Mouse (Mus musculus) heart, embryonic 10.5 days (tissue): ENCODE measurements around the gene 9230112D13Rik. TPM values are rescaled to one million over a fixed set of nuclear protein-coding genes. Genes with fewer than 3 reads are reported as not detected.

Source experiments
- DNase-seq: peaks from one replicate; pipeline ENCODE4 v3.0.0-alpha.2; 2017; ENCODE audit warnings: low spot score
- H3K27ac ChIP-seq: fragments of 300-500 bp; sonication (generic); 2 replicates; pipeline ENCODE4 v1.5.1; 2016; ENCODE audit warnings: mild to moderate bottlenecking
- H3K27me3 ChIP-seq: fragments of 300-500 bp; sonication (generic); 2 replicates; pipeline ENCODE4 v1.6.1; 2016; ENCODE audit warnings: mild to moderate bottlenecking; ENCODE audit not compliant: poor library complexity, insufficient read depth, severe bottlenecking
- H3K36me3 ChIP-seq: fragments of 300-500 bp; sonication (generic); 2 replicates; pipeline ENCODE4 v1.6.1; 2016; ENCODE audit warnings: mild to moderate bottlenecking, moderate library complexity
- H3K4me1 ChIP-seq: fragments of 300-500 bp; sonication (generic); 2 replicates; pipeline ENCODE4 v1.6.1; 2016; ENCODE audit warnings: mild to moderate bottlenecking
- H3K4me3 ChIP-seq: fragments of 300-500 bp; sonication (generic); 2 replicates; pipeline ENCODE4 v1.5.1; 2016; ENCODE audit warnings: mild to moderate bottlenecking, moderate library complexity
- H3K9me3 ChIP-seq: fragments of 300-500 bp; sonication (generic); 2 replicates; pipeline ENCODE4 v1.6.1; 2016; ENCODE audit warnings: mild to moderate bottlenecking, moderate library complexity
- WGBS: fragments of 180-500 bp; shearing (Covaris S2); methylation state at CpG from one replicate; pipeline ENCODE4 v1.1.7; 2016; 5-methylcytosine and 5-hydroxymethylcytosine counted together
- polyA plus RNA-seq: library from polyadenylated mRNA; unstranded; fragments of >200 nt; fragmentation: Nextera tagmentation; extraction: Ambion mirVana; gene quantifications from 2 replicates; pipeline ENCODE4 v1.2.1, GENCODE M21; 2016

The 9230112D13Rik gene
- polyA plus RNA-seq, 1 experiment from 2014 or later: not detected

DNA sequence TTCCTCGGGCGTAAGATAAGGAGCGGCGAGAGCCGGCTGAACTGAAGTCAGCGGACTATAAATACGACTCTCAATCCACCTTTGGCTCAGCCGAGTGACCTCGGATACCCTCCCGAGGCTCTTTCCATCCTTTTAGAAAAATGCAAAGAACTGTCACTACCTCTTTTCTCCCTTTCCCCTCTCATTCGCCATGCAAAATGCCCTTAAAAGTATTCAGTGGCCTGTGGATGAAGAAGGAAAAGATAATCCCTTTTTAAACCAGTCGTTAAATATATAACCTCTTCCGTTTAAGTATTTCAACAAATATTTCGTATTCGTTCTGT, 19.3 kb downstream of the 9230112D13Rik start, which contains the start of gene Bmpr1a:
TSS of gene Bmpr1a (minus strand) at position 17 of the 323 bp plus-strand sequence.
- Histone ChIP-seq H3K4me3 (peak within 1 kb of the TSS; percentile 96), H3K27ac (peak within 1 kb of the TSS; percentile 100), H3K9me3 (no peaks in the 10 kb centered on the region), H3K36me3 (no peaks in the 10 kb centered on the region), H3K4me1 (peaks cover 53% of the 10 kb centered on the region), H3K27me3 (no peaks in the 10 kb centered on the region)
- no peak for DNase-seq
- WGBS: 10% methylated on average over 15 of the region's 15 CpGs

GRCm38 (mm10) chr14:34502475-34503324, 19.9 kb downstream of the 9230112D13Rik start:
- Histone ChIP-seq H3K4me1 (peaks cover 53% of the 10 kb centered on the region), H3K4me3 (peak overlapping the region; percentile 96), H3K36me3 (no peaks in the 10 kb centered on the region), H3K27ac (peak overlapping the region; percentile 100), H3K9me3 (no peaks in the 10 kb centered on the region), H3K27me3 (no peaks in the 10 kb centered on the region)
- WGBS: under 1% methylated on average over 99 of the region's 115 CpGs
- DNase-seq: peak; percentile 93

DNA sequence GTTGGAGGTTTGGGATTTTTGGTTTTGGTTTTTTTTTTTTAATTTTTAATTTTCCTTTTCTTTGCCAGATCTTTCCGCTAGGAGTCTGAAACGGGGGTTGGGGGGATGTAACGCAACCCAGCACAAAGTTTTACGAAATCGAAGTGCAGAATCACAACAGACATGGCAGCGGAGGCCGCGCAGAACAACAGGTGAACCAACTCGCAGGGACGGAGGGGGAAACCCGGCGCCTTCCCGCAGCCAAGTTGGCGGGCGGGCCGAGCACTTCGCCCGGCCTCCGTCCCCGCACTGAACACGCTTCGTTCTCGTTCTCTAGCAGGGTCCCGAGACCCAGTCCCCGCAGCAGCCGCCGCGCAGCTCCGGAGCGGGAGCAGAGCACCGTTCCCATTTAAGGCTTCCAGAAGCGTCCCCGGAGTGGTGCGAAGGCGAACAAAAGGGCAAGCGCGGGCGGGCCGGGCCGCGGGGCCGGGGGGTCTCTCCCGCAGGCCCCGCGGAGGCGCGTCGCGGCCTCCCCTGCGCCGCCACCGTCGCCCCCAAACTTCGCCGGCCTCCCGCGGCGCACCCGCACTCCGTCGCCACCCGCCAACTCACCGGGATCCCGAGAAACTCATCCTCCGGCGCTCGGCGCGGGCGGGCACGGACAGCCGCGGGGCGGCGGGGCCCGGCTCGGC, 20.7 kb downstream of the 9230112D13Rik start:
- Histone ChIP-seq H3K4me1 (peaks cover 56% of the 10 kb centered on the region), H3K36me3 (no peaks in the 10 kb centered on the region), H3K9me3 (no peaks in the 10 kb centered on the region), H3K4me3 (peak overlapping the region; percentile 96), H3K27me3 (no peaks in the 10 kb centered on the region), H3K27ac (peak overlapping the region; percentile 100)
- WGBS: under 1% methylated on average over 77 of the region's 77 CpGs
- no peak for DNase-seq

- Histone ChIP-seq H3K4me1 (peaks cover 60% of the 10 kb centered on the region), H3K27me3 (no peaks in the 10 kb centered on the region), H3K9me3 (no peaks in the 10 kb centered on the region), H3K27ac (peak overlapping the region; percentile 100), H3K4me3 (peak overlapping the region; percentile 96), H3K36me3 (no peaks in the 10 kb centered on the region)
- no peak for DNase-seq
- under 1% methylated on average over 16 of the region's 16 CpGs for WGBS
Measured at GRCm38 (mm10) chr14:34501447-34501803, 21.2 kb downstream of the 9230112D13Rik start.

DNA sequence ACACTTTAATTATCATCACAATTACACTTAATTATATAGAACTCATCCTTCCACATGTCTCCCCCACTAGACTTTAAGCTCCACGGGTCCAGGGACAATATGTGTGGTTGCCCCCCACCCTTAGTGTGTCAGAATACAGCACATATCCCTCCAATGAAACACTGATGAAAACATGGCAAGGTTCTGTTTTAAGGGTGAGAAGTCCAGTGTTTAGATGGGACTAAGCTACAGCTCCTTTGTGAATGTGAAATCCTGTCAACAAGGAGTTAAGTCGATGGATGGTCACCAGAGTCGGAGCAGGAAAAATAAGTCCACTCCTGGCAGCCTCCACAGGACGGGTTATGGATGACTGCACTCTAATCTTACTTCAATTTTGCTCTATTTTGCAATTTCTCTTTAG, 22.3 kb downstream of the 9230112D13Rik start:
- H3K4me3 ChIP-seq: peak overlapping the region; percentile 96
- no peaks in the 10 kb centered on the region for H3K36me3 ChIP-seq
- no peaks in the 10 kb centered on the region for H3K27me3 ChIP-seq
- H3K27ac ChIP-seq: no peak overlapping the region; the same call in 1 of the 2 replicates
- WGBS: 12% methylated on average over 4 of the region's 4 CpGs
- no peaks in the 10 kb centered on the region for H3K9me3 ChIP-seq
- H3K4me1 ChIP-seq: peaks cover 59% of the 10 kb centered on the region
- DNase-seq: no peak

- 0 out of 2 replicates have a peak overlapping the region, but pooled peaks have one; percentile 6 for H3K27ac ChIP-seq
- H3K4me3 ChIP-seq: peak overlapping the region; percentile 96; the same call in 1 of the 2 replicates
- H3K4me1 ChIP-seq: peaks cover 55% of the 10 kb centered on the region
- H3K9me3 ChIP-seq: no peaks in the 10 kb centered on the region
- DNase-seq: no peak
- no peaks in the 10 kb centered on the region for H3K36me3 ChIP-seq
- WGBS: 62% methylated on average over 4 of the region's 4 CpGs
- H3K27me3 ChIP-seq: no peaks in the 10 kb centered on the region
Measured at GRCm38 (mm10) chr14:34499664-34500063, 22.9 kb downstream of the 9230112D13Rik start.

DNA sequence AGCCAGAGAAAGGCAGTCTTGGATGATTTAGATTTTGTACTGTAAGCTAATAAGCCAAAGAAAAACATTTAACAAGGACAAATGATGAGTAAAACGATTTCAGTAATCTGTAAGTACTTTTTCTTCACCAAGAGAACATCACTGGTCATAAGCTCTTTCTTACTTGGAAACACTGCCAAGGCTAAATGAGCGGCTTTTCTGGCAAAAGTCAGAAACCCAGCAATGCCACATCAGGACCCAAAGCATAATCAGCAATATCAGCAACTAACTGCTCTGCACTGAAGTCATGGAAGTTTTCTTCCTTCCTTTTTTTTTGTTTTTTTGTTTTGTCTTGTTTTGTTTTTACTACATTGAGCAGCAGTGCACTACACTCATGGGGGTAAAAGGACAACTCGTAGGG, 25.3 kb downstream of the 9230112D13Rik start:
- Histone ChIP-seq H3K9me3 (no peaks in the 10 kb centered on the region), H3K36me3 (no peaks in the 10 kb centered on the region), H3K4me3 (no peak overlapping the region), H3K27ac (no peak overlapping the region), H3K4me1 (peaks cover 51% of the 10 kb centered on the region), H3K27me3 (no peaks in the 10 kb centered on the region)
- 76% methylated on average over 3 of the region's 3 CpGs for WGBS
- no peak for DNase-seq

GRCm38 (mm10) chr14:34493682-34494081, 28.9 kb downstream of the 9230112D13Rik start:
- Histone ChIP-seq H3K9me3 (no peaks in the 10 kb centered on the region), H3K4me1 (peaks cover 53% of the 10 kb centered on the region), H3K27me3 (no peaks in the 10 kb centered on the region), H3K27ac (no peak overlapping the region), H3K36me3 (no peaks in the 10 kb centered on the region), H3K4me3 (no peak overlapping the region)
- 84% methylated on average over 3 of the region's 3 CpGs for WGBS
- no peak for DNase-seq

- Histone ChIP-seq H3K27ac (no peak overlapping the region), H3K4me1 (peaks cover 47% of the 10 kb centered on the region), H3K4me3 (no peak overlapping the region), H3K36me3 (no peaks in the 10 kb centered on the region), H3K27me3 (no peaks in the 10 kb centered on the region), H3K9me3 (no peaks in the 10 kb centered on the region)
- 69% methylated on average over 2 of the region's 2 CpGs for WGBS
- no peak for DNase-seq
Measured at GRCm38 (mm10) chr14:34492688-34493087, 29.9 kb downstream of the 9230112D13Rik start.

- WGBS: 71% methylated on average over 1 of the region's 1 CpGs
- H3K36me3 ChIP-seq: no peaks in the 10 kb centered on the region
- no peak for DNase-seq
- H3K27ac ChIP-seq: no peak overlapping the region
- no peaks in the 10 kb centered on the region for H3K27me3 ChIP-seq
- no peaks in the 10 kb centered on the region for H3K9me3 ChIP-seq
- peaks cover 39% of the 10 kb centered on the region for H3K4me1 ChIP-seq
- no peak overlapping the region for H3K4me3 ChIP-seq
Measured at GRCm38 (mm10) chr14:34490965-34491364, 31.6 kb downstream of the 9230112D13Rik start.

GRCm38 (mm10) chr14:34489928-34490327, 32.7 kb downstream of the 9230112D13Rik start:
- no peaks in the 10 kb centered on the region for H3K9me3 ChIP-seq
- peaks cover 40% of the 10 kb centered on the region for H3K4me1 ChIP-seq
- H3K4me3 ChIP-seq: no peak overlapping the region
- no peaks in the 10 kb centered on the region for H3K36me3 ChIP-seq
- H3K27me3 ChIP-seq: no peaks in the 10 kb centered on the region
- no peak overlapping the region for H3K27ac ChIP-seq
- no peak for DNase-seq
- WGBS: 36% methylated on average over 2 of the region's 2 CpGs

- Histone ChIP-seq H3K27ac (peak overlapping the region; percentile 24; the same call in 1 of the 2 replicates), H3K27me3 (no peaks in the 10 kb centered on the region), H3K4me3 (no peak overlapping the region), H3K4me1 (peaks cover 53% of the 10 kb centered on the region), H3K36me3 (no peaks in the 10 kb centered on the region), H3K9me3 (no peaks in the 10 kb centered on the region)
- no peak for DNase-seq
- WGBS: 42% methylated on average over 8 of the region's 8 CpGs
Measured at GRCm38 (mm10) chr14:34486169-34486568, 36.4 kb downstream of the 9230112D13Rik start.
